Mouse (Mus musculus) limb, embryonic 12.5 days (tissue): ENCODE results near the gene Specc1. TPM values are rescaled to one million over a fixed set of nuclear protein-coding genes. Genes with fewer than 3 reads are reported as not detected.
A peak's percentile ranks its signal among the peaks of the same experiment; 100 is the strongest.

Experiments used
- ATAC-seq: fragments of 200-750 bp; cut with Nextera tagmentation; 2 replicates; pipeline ENCODE4 v1.8.0; 2017; ENCODE audit warnings: low read depth, moderate TSS enrichment; ENCODE audit not compliant: insufficient number of reproducible peaks, insufficient read depth, low FRiP score, low TSS enrichment
- H3K27ac ChIP-seq: fragments of 300-500 bp; sonication (generic); 2 replicates; pipeline ENCODE4 v1.5.1; 2016; ENCODE audit warnings: mild to moderate bottlenecking, moderate library complexity
- H3K27me3 ChIP-seq: fragments of 300-500 bp; sonication (generic); 2 replicates; pipeline ENCODE4 v1.6.1; 2016; ENCODE audit warnings: mild to moderate bottlenecking, moderate library complexity
- H3K36me3 ChIP-seq: fragments of 300-500 bp; sonication (generic); 2 replicates; pipeline ENCODE4 v1.6.1; 2016; ENCODE audit warnings: mild to moderate bottlenecking, moderate library complexity
- H3K4me1 ChIP-seq: fragments of 300-500 bp; sonication (generic); replicated peaks from 2 replicates; pipeline ENCODE4 v1.6.1; 2016
- H3K4me2 ChIP-seq: fragments of 300-500 bp; sonication (generic); 2 replicates; pipeline ENCODE4 v1.6.1; 2016; ENCODE audit warnings: mild to moderate bottlenecking, moderate library complexity
- H3K4me3 ChIP-seq: fragments of 300-500 bp; sonication (generic); replicated peaks from 2 replicates; pipeline ENCODE4 v1.5.1; 2016; ENCODE audit warnings: mild to moderate bottlenecking
- H3K9ac ChIP-seq: fragments of 300-500 bp; sonication (generic); replicated peaks from 2 replicates; pipeline ENCODE4 v1.6.1; 2016; ENCODE audit warnings: mild to moderate bottlenecking, moderate library complexity
- H3K9me3 ChIP-seq: fragments of 300-500 bp; sonication (generic); 2 replicates; pipeline ENCODE4 v1.6.1; 2016; ENCODE audit warnings: mild to moderate bottlenecking, moderate library complexity
- WGBS: fragments of 180-500 bp; shearing (Covaris S2); methylation state at CpG from one replicate; pipeline ENCODE4 v1.1.7; 2016; 5-methylcytosine and 5-hydroxymethylcytosine counted together
- polyA plus RNA-seq: library from polyadenylated mRNA; unstranded; fragments of >200 nt; fragmentation: Nextera tagmentation; extraction: Ambion mirVana; gene quantifications from 2 replicates; pipeline ENCODE4 v1.2.1, GENCODE M21; 2016

Specc1 gene
- polyA plus RNA-seq, 1 experiment from 2014 or later = 16.4 TPM

- H3K9ac ChIP-seq = no peak overlapping the region
- ATAC-seq = no peak
- no peak overlapping the region for H3K27ac ChIP-seq
- no peaks in the 10 kb centered on the region for H3K36me3 ChIP-seq
- H3K9me3 ChIP-seq = no peaks in the 10 kb centered on the region
- 99% methylated on average over 2 of the region's 2 CpGs for WGBS
- no peaks in the 10 kb centered on the region for H3K27me3 ChIP-seq
- H3K4me3 ChIP-seq = no peak overlapping the region
- H3K4me1 ChIP-seq = peaks cover 13% of the 10 kb centered on the region; the same call in 1 of the 2 replicates
- H3K4me2 ChIP-seq = no peak overlapping the region
Observed at GRCm38 (mm10) chr11:61968875-61969274, 12.3 kb downstream of the Specc1 start.

GRCm38 (mm10) chr11:61970901-61971300, 14.3 kb downstream of the Specc1 start:
- Histone ChIP-seq H3K9ac (no peak overlapping the region), H3K36me3 (no peaks in the 10 kb centered on the region), H3K27ac (no peak overlapping the region), H3K4me2 (no peak overlapping the region), H3K9me3 (no peaks in the 10 kb centered on the region), H3K4me1 (peaks cover 18% of the 10 kb centered on the region; the same call in 1 of the 2 replicates), H3K4me3 (no peak overlapping the region), H3K27me3 (no peaks in the 10 kb centered on the region)
- no peak for ATAC-seq
- 69% methylated on average over 5 of the region's 5 CpGs for WGBS

GRCm38 (mm10) chr11:61971441-61972221, 15.1 kb downstream of the Specc1 start:
- H3K27ac ChIP-seq = no peak overlapping the region
- no peaks in the 10 kb centered on the region for H3K9me3 ChIP-seq
- peaks cover 18% of the 10 kb centered on the region; the same call in 1 of the 2 replicates for H3K4me1 ChIP-seq
- no peaks in the 10 kb centered on the region for H3K36me3 ChIP-seq
- WGBS = 22% methylated on average over 7 of the region's 7 CpGs
- 0 out of 2 replicates have a peak, but pooled peaks have one; percentile 26 for ATAC-seq
- H3K4me3 ChIP-seq = no peak overlapping the region
- no peaks in the 10 kb centered on the region for H3K27me3 ChIP-seq
- no peak overlapping the region for H3K4me2 ChIP-seq
- no peak overlapping the region for H3K9ac ChIP-seq

- peaks cover 18% of the 10 kb centered on the region for H3K4me1 ChIP-seq
- no peaks in the 10 kb centered on the region for H3K36me3 ChIP-seq
- no peak for ATAC-seq
- no peak overlapping the region for H3K4me2 ChIP-seq
- no peaks in the 10 kb centered on the region for H3K27me3 ChIP-seq
- WGBS = 74% methylated on average over 13 of the region's 13 CpGs
- no peaks in the 10 kb centered on the region for H3K9me3 ChIP-seq
- no peak overlapping the region for H3K27ac ChIP-seq
- H3K9ac ChIP-seq = no peak overlapping the region
- H3K4me3 ChIP-seq = no peak overlapping the region
Observed at GRCm38 (mm10) chr11:61974106-61974707, 17.6 kb downstream of the Specc1 start.

GRCm38 (mm10) chr11:61975783-61976182, 19.2 kb downstream of the Specc1 start:
- Histone ChIP-seq H3K9ac (no peak overlapping the region), H3K4me3 (no peak overlapping the region), H3K4me1 (peaks cover 18% of the 10 kb centered on the region), H3K36me3 (no peaks in the 10 kb centered on the region), H3K27ac (no peak overlapping the region), H3K27me3 (no peaks in the 10 kb centered on the region), H3K4me2 (no peak overlapping the region), H3K9me3 (no peaks in the 10 kb centered on the region)
- WGBS = 72% methylated on average over 1 of the region's 1 CpGs
- no peak for ATAC-seq

- Histone ChIP-seq H3K4me1 (no peaks in the 10 kb centered on the region; the same call in 1 of the 2 replicates), H3K4me2 (no peak overlapping the region), H3K4me3 (no peak overlapping the region), H3K27me3 (no peaks in the 10 kb centered on the region), H3K9ac (no peak overlapping the region), H3K36me3 (no peaks in the 10 kb centered on the region), H3K27ac (no peak overlapping the region), H3K9me3 (0 out of 2 replicates have a peak, but pooled peaks cover 3% of the 10 kb centered on the region)
- WGBS = 70% methylated on average over 2 of the region's 2 CpGs
- ATAC-seq = no peak
Observed at GRCm38 (mm10) chr11:61981285-61981684, 24.7 kb downstream of the Specc1 start.

- no peaks in the 10 kb centered on the region for H3K36me3 ChIP-seq
- H3K27me3 ChIP-seq = no peaks in the 10 kb centered on the region
- 0 out of 2 replicates have a peak, but pooled peaks cover 3% of the 10 kb centered on the region for H3K9me3 ChIP-seq
- no peak overlapping the region for H3K9ac ChIP-seq
- H3K4me2 ChIP-seq = no peak overlapping the region
- no peak for ATAC-seq
- H3K4me3 ChIP-seq = no peak overlapping the region
- 82% methylated on average over 9 of the region's 9 CpGs for WGBS
- no peak overlapping the region for H3K27ac ChIP-seq
- H3K4me1 ChIP-seq = no peaks in the 10 kb centered on the region
Observed at GRCm38 (mm10) chr11:61982828-61983227, 26.3 kb downstream of the Specc1 start.

GRCm38 (mm10) chr11:61986939-61987338, 30.4 kb downstream of the Specc1 start:
- H3K27me3 ChIP-seq = no peaks in the 10 kb centered on the region
- H3K9ac ChIP-seq = no peak overlapping the region
- no peak overlapping the region for H3K4me3 ChIP-seq
- no peak overlapping the region for H3K27ac ChIP-seq
- ATAC-seq = no peak
- no peaks in the 10 kb centered on the region for H3K9me3 ChIP-seq
- WGBS = 77% methylated on average over 4 of the region's 4 CpGs
- no peak overlapping the region for H3K4me2 ChIP-seq
- H3K4me1 ChIP-seq = no peaks in the 10 kb centered on the region
- no peaks in the 10 kb centered on the region for H3K36me3 ChIP-seq

- Histone ChIP-seq H3K4me2 (no peak overlapping the region), H3K4me1 (no peaks in the 10 kb centered on the region), H3K9ac (no peak overlapping the region), H3K27ac (no peak overlapping the region), H3K27me3 (no peaks in the 10 kb centered on the region), H3K9me3 (0 out of 2 replicates have a peak, but pooled peaks cover 4% of the 10 kb centered on the region), H3K4me3 (no peak overlapping the region), H3K36me3 (no peaks in the 10 kb centered on the region)
- WGBS = 81% methylated on average over 9 of the region's 9 CpGs
- ATAC-seq = no peak
Observed at GRCm38 (mm10) chr11:61989647-61990046, 33.1 kb downstream of the Specc1 start.

GRCm38 (mm10) chr11:61991576-61991975, 35.0 kb downstream of the Specc1 start:
- Histone ChIP-seq H3K27me3 (no peaks in the 10 kb centered on the region), H3K36me3 (no peaks in the 10 kb centered on the region), H3K27ac (no peak overlapping the region), H3K9ac (no peak overlapping the region), H3K4me2 (no peak overlapping the region), H3K4me3 (no peak overlapping the region), H3K4me1 (no peaks in the 10 kb centered on the region), H3K9me3 (0 out of 2 replicates have a peak, but pooled peaks cover 4% of the 10 kb centered on the region)
- WGBS = 72% methylated on average over 2 of the region's 2 CpGs
- no peak for ATAC-seq

- H3K9me3 ChIP-seq = 0 out of 2 replicates have a peak, but pooled peaks cover 4% of the 10 kb centered on the region
- no peak for ATAC-seq
- no peak overlapping the region for H3K9ac ChIP-seq
- 87% methylated on average over 4 of the region's 4 CpGs for WGBS
- H3K4me1 ChIP-seq = no peaks in the 10 kb centered on the region
- no peak overlapping the region for H3K4me3 ChIP-seq
- H3K36me3 ChIP-seq = no peaks in the 10 kb centered on the region
- H3K4me2 ChIP-seq = no peak overlapping the region
- H3K27me3 ChIP-seq = no peaks in the 10 kb centered on the region
- no peak overlapping the region for H3K27ac ChIP-seq
Observed at GRCm38 (mm10) chr11:61992671-61993285, 36.2 kb downstream of the Specc1 start.
